Mouse (Mus musculus) retina, postnatal 7 days (tissue): Measurements from ENCODE around the gene Prp2.
"Not testable (repeated sequence)": the region's sequence is repeated elsewhere in the genome, so short reads cannot be mapped to it uniquely, and the experiment has no call there.

Experiments used
- DNase-seq: peaks from one replicate; pipeline ENCODE4 v3.0.0-alpha.2; 2012; ENCODE audit warnings: low read depth, low spot score

Gene Prp2

DNA sequence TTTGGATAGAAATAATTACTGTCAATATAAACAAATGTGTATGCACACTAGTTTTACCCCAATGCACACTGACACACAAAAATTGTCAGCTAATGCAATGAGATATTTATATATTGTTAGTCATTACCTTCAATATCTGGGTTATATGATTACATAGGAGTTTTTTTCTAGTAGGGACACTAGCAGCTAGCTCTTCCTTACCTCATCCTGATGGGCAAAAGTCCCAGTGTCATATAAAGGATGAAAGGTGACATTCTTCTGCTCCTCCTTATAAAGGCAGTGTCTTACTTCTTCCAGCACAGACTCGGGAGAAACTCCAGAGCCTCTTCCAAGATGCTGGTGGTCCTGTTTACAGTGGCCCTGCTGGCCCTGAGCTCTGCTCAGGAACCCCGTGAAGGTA is at the start of gene Prp2:
Gene Prp2, plus strand, starts transcription at position 301 of the 400 bp plus-strand sequence.
- not testable (repeated sequence) for DNase-seq

DNA sequence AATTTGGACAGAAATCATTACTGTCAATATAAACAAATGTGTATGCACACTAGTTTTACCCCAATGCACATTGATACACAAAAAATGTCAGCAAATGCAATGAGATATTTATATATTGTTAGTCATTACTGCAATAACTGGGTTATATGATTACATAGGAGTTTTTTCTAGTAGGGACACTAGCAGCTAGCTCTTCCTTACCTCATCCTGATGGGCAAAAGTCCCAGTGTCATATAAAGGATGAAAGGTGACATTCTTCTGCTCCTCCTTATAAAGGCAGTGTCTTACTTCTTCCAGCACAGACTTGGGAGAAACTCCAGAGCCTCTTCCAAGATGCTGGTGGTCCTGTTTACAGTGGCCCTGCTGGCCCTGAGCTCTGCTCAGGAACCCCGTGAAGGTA is 26.2 kb upstream of the Prp2 start, which contains the start of gene Prh1:
Gene Prh1, plus strand, starts transcription at position 301 of the 400 bp plus-strand sequence.
- DNase-seq: not testable (repeated sequence)

DNA sequence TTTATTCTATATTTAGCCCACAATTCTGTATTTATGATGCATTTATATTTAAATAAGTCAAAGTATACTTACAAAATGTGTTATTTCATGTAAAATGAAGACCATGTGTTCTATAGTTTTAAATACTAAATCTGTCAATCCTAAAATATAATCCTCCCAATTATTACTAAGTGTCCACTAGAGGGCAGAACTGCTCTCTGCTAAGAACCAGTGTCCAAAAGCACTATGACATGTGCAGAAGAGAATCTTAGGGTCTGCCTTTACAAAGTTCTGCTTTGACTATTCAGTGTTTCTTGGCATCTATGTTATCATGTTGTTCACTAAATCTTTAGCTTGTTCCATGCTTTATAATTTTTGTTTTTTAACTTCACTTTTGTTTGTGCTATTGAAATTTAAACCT is 53.7 kb downstream of the Prp2 start:
- no peak for DNase-seq
